Mouse (Mus musculus): ENCODE measurements around the gene Arhgef39. TPM values are rescaled to one million over a fixed set of nuclear protein-coding genes. Genes with fewer than 3 reads are reported as not detected.
A peak's percentile ranks its signal among the peaks of the same experiment; 100 is the strongest.

Arhgef39 gene
- polyA plus RNA-seq, 1 experiment from 2014 or later, result 1.2 TPM

GRCm38 (mm10) chr4:43515764-43516708 is 16.5 kb upstream of the Arhgef39 start:
- no peaks in the 10 kb centered on the region for H3K36me3 ChIP-seq (ENCODE audit: inconsistent target)
- no peak overlapping the region for H3K4me3 ChIP-seq (ENCODE audit: inconsistent target)
- WGBS (ENCODE audit: missing documents), result 52% methylated on average over 11 of the region's 11 CpGs
- H3K79me2 ChIP-seq (ENCODE audit: inconsistent target), result no peaks in the 10 kb centered on the region
- no peak overlapping the region for H3K27ac ChIP-seq

GRCm38 (mm10) chr4:43513791-43514190 is 14.3 kb upstream of the Arhgef39 start:
- no peak overlapping the region for H3K4me3 ChIP-seq (ENCODE audit: inconsistent target)
- 95% methylated on average over 4 of the region's 4 CpGs for WGBS (ENCODE audit: missing documents)
- no peaks in the 10 kb centered on the region for H3K36me3 ChIP-seq (ENCODE audit: inconsistent target)
- H3K27ac ChIP-seq, result no peak overlapping the region
- H3K79me2 ChIP-seq (ENCODE audit: inconsistent target), result no peaks in the 10 kb centered on the region

GRCm38 (mm10) chr4:43513300-43513699 is 13.8 kb upstream of the Arhgef39 start:
- WGBS (ENCODE audit: missing documents), result 92% methylated on average over 4 of the region's 4 CpGs
- H3K36me3 ChIP-seq (ENCODE audit: inconsistent target), result no peaks in the 10 kb centered on the region
- no peaks in the 10 kb centered on the region for H3K79me2 ChIP-seq (ENCODE audit: inconsistent target)
- no peak overlapping the region for H3K4me3 ChIP-seq (ENCODE audit: inconsistent target)
- no peak overlapping the region for H3K27ac ChIP-seq

GRCm38 (mm10) chr4:43512653-43513052 is 13.2 kb upstream of the Arhgef39 start:
- Histone ChIP-seq H3K36me3 (ENCODE audit: inconsistent target) (no peaks in the 10 kb centered on the region), H3K4me3 (ENCODE audit: inconsistent target) (no peak overlapping the region), H3K79me2 (ENCODE audit: inconsistent target) (no peaks in the 10 kb centered on the region), H3K27ac (no peak overlapping the region)
- 90% methylated on average over 7 of the region's 7 CpGs for WGBS (ENCODE audit: missing documents)

GRCm38 (mm10) chr4:43511675-43512454 is 12.4 kb upstream of the Arhgef39 start:
- WGBS (ENCODE audit: missing documents), result 93% methylated on average over 19 of the region's 19 CpGs
- H3K27ac ChIP-seq, result no peak overlapping the region
- no peaks in the 10 kb centered on the region for H3K79me2 ChIP-seq (ENCODE audit: inconsistent target)
- H3K36me3 ChIP-seq (ENCODE audit: inconsistent target), result no peaks in the 10 kb centered on the region
- H3K4me3 ChIP-seq (ENCODE audit: inconsistent target), result no peak overlapping the region

- WGBS (ENCODE audit: missing documents), result 1% methylated on average over 9 of the region's 9 CpGs
Observed at GRCm38 (mm10) chr4:43509109-43509508, 9.6 kb upstream of the Arhgef39 start.

GRCm38 (mm10) chr4:43508666-43508997 is 9.1 kb upstream of the Arhgef39 start:
- peak overlapping the region; percentile 62 for H3K4me3 ChIP-seq (ENCODE audit: inconsistent target)
- no peaks in the 10 kb centered on the region for H3K36me3 ChIP-seq (ENCODE audit: inconsistent target)
- H3K27ac ChIP-seq, result peak overlapping the region; percentile 64
- 1% methylated on average over 13 of the region's 13 CpGs for WGBS (ENCODE audit: missing documents)
- H3K79me2 ChIP-seq (ENCODE audit: inconsistent target), result no peaks in the 10 kb centered on the region

More at GRCm38 (mm10) chr4:43509109-43509508, 9.6 kb upstream of the Arhgef39 start:
- H3K36me3 ChIP-seq (ENCODE audit: inconsistent target), result no peaks in the 10 kb centered on the region
- H3K4me3 ChIP-seq (ENCODE audit: inconsistent target), result peak overlapping the region; percentile 62
- peak overlapping the region; percentile 64 for H3K27ac ChIP-seq
- no peaks in the 10 kb centered on the region for H3K79me2 ChIP-seq (ENCODE audit: inconsistent target)

GRCm38 (mm10) chr4:43507938-43508665 is 8.6 kb upstream of the Arhgef39 start:
- WGBS (ENCODE audit: missing documents), result 5% methylated on average over 19 of the region's 22 CpGs
- peak overlapping the region; percentile 64 for H3K27ac ChIP-seq
- H3K79me2 ChIP-seq (ENCODE audit: inconsistent target), result no peaks in the 10 kb centered on the region
- H3K36me3 ChIP-seq (ENCODE audit: inconsistent target), result no peaks in the 10 kb centered on the region
- peak overlapping the region; percentile 62 for H3K4me3 ChIP-seq (ENCODE audit: inconsistent target)

- 78% methylated on average over 9 of the region's 9 CpGs for WGBS (ENCODE audit: missing documents)
- Histone ChIP-seq H3K36me3 (ENCODE audit: inconsistent target) (no peaks in the 10 kb centered on the region), H3K4me3 (ENCODE audit: inconsistent target) (peak within 1 kb of the TSS; percentile 62; the same call in 1 of the 2 replicates), H3K27ac (no peak within 1 kb of the TSS), H3K79me2 (ENCODE audit: inconsistent target) (no peaks in the 10 kb centered on the region)
Observed at GRCm38 (mm10) chr4:43506536-43507185, 7.2 kb upstream of the Arhgef39 start, which contains the start of gene Car9. Gene Car9 (plus strand): TSS chr4:43506966.

- no peaks in the 10 kb centered on the region for H3K79me2 ChIP-seq (ENCODE audit: inconsistent target)
- H3K27ac ChIP-seq, result no peak overlapping the region
- no peak overlapping the region for H3K4me3 ChIP-seq (ENCODE audit: inconsistent target)
- WGBS (ENCODE audit: missing documents), result 89% methylated on average over 8 of the region's 8 CpGs
- no peaks in the 10 kb centered on the region for H3K36me3 ChIP-seq (ENCODE audit: inconsistent target)
Observed at GRCm38 (mm10) chr4:43506074-43506473, 6.6 kb upstream of the Arhgef39 start.

GRCm38 (mm10) chr4:43504269-43504668 is 4.8 kb upstream of the Arhgef39 start:
- H3K79me2 ChIP-seq (ENCODE audit: inconsistent target), result no peaks in the 10 kb centered on the region
- 25% methylated on average over 4 of the region's 4 CpGs for WGBS (ENCODE audit: missing documents)
- no peak overlapping the region for H3K4me3 ChIP-seq (ENCODE audit: inconsistent target)
- H3K36me3 ChIP-seq (ENCODE audit: inconsistent target), result no peaks in the 10 kb centered on the region
- no peak overlapping the region for H3K27ac ChIP-seq

- no peaks in the 10 kb centered on the region for H3K36me3 ChIP-seq (ENCODE audit: inconsistent target)
- H3K79me2 ChIP-seq (ENCODE audit: inconsistent target), result no peaks in the 10 kb centered on the region
- 89% methylated on average over 6 of the region's 6 CpGs for WGBS (ENCODE audit: missing documents)
- H3K27ac ChIP-seq, result no peak overlapping the region
- H3K4me3 ChIP-seq (ENCODE audit: inconsistent target), result no peak overlapping the region
Observed at GRCm38 (mm10) chr4:43503506-43503905, 4.0 kb upstream of the Arhgef39 start.

- WGBS (ENCODE audit: missing documents), result 100% methylated on average over 2 of the region's 2 CpGs
- no peak overlapping the region for H3K4me3 ChIP-seq (ENCODE audit: inconsistent target)
- no peak overlapping the region for H3K27ac ChIP-seq
- no peaks in the 10 kb centered on the region for H3K79me2 ChIP-seq (ENCODE audit: inconsistent target)
- no peaks in the 10 kb centered on the region for H3K36me3 ChIP-seq (ENCODE audit: inconsistent target)
Observed at GRCm38 (mm10) chr4:43503041-43503440, 3.5 kb upstream of the Arhgef39 start.

GRCm38 (mm10) chr4:43498983-43499382 is 512 bp downstream of the Arhgef39 start:
- H3K27ac ChIP-seq, result peak overlapping the region; percentile 52
- no peaks in the 10 kb centered on the region for H3K79me2 ChIP-seq (ENCODE audit: inconsistent target)
- 5% methylated on average over 8 of the region's 8 CpGs for WGBS (ENCODE audit: missing documents)
- peak overlapping the region; percentile 49 for H3K4me3 ChIP-seq (ENCODE audit: inconsistent target)
- no peaks in the 10 kb centered on the region for H3K36me3 ChIP-seq (ENCODE audit: inconsistent target)
